Mouse (Mus musculus) urinary bladder, postnatal 14 days (tissue): Measurements from ENCODE around the gene Nlrc4.
"Not testable (repeated sequence)": the region's sequence is repeated elsewhere in the genome, so short reads cannot be mapped to it uniquely, and the experiment has no call there.

Experiments
- DNase-seq: peaks from one replicate; pipeline ENCODE4 v3.0.0; 2021; ENCODE audit warnings: low spot score

The Nlrc4 gene

DNA sequence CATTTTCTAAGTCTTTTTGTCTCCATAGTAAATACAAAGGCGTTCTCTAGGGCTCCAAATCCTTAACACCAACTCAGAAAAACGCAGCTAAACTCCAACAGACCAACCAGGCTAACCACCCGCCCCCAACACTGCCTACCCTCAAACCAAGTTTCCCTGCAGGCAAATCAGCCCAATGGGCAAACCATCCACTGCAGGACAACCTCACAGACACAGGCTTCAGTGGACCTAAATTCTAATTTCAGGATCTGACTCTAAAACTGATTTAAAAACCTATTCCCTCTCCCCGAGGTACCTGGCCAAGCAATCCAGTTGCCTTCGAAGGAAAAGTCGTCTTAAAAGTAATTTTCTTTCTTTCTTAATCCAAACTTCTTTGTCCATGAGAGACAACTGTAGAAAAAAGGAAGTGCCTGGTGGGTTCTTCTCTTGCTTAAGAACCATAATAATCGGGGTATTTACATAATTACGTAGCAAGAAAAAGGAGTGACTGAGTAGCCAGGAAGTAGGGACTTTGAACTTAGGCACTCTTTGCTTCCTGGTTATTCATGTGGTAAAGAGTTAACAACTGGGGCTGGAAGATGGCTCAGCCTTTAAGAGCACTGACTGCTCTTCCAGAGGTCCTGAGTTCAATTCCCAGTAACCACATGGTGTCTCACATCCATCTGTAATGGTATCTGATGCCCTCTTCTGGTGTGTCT is at the start of gene Nlrc4:
Gene Nlrc4 (minus strand): TSS at position 432 of the 698 bp plus-strand sequence.
- DNase-seq = no peak

DNA sequence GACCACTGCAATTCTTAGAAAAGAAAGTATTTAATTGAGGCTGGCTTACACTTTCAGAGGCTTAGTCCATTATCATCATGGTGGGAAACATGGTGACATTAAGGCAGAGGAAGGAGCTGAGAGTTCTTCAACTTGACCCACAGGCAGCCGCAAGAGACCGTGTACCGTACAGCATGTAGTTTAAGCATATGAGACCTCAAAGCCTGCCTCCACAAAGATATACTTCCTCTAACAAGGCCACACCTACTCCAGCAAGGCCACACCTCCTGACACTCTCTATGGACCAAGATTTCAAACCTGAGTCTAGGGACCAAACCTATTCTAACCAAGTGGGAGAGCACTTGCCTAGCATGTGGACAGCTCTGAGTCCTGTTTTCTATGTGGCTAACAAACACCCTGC is 49.7 kb upstream of the Nlrc4 start:
- no peak for DNase-seq

DNA sequence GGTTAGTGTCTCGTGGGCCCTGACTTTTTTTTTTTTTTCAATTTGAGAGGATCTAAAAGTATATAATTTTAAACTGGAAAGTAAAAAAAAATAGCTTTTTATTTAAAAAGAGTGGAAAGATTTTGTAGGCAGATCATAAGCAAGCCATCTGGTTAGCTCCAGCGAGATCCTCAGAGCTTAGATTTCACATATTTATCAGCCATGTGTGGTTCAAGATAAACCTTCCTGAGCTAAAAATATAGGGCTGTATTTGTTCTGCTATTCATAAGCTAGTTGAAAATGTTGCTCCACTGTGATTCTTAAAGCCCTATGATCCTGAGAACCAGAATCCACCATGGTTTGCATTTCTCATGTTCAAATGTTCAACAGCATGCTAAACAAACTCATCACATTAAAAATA is 49.0 kb upstream of the Nlrc4 start:
- DNase-seq = no peak

DNA sequence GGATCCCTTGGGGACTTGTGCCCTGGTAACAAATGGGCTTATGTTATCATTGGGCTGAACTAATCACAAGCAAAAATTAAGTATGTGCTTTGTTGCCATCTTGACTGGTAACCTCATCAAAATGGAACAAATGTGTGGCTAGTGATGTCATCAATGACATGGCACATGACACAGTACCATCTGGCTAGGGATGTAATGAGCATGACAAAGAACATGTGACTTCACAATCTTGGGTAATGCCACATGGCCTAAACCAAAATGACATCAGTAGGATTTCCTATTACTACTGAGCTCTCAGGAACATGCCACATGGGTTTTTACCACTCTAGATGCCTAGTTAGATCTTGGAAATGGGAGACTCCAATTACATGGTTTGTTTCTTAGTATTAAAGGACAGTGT is 42.1 kb upstream of the Nlrc4 start:
- no peak for DNase-seq

DNA sequence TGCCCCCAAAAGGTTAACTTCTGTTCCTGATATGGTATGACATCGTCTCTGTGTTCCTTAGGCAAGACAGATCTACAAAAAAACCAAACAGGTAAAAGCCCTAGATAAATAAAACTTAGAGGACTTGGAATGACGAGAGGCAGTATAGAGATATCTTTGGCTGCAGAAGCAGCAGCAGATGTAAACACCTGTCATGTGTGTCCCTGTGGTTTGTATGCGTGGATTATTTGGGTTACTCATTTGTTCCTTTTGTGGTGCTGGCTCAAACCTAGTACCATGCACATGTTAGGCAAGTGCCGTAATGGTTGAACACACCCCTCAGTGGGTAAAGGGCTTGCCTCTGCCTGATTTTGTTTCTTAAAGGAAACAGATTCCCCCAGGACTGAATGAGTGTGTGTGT is 41.3 kb upstream of the Nlrc4 start:
- DNase-seq = no peak

DNA sequence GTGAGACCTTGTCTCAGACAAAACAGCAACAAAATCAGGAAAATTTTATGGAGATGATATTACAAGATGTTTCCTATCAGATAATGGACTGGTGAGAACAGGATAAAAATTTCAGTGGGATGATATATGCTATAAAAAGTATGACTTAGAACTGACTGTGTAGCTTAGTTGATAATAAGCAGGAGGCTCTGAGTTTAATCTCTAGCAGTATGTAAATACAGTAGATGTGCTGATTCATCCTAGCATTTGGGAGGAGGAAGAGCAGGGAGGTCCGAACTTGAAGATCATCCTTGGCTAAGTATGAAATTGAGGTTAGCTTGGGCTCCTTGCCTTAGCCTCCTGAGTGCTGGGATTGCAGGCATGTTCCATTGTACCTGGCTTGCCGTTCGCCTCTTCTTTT is 32.6 kb upstream of the Nlrc4 start:
- no peak for DNase-seq

DNA sequence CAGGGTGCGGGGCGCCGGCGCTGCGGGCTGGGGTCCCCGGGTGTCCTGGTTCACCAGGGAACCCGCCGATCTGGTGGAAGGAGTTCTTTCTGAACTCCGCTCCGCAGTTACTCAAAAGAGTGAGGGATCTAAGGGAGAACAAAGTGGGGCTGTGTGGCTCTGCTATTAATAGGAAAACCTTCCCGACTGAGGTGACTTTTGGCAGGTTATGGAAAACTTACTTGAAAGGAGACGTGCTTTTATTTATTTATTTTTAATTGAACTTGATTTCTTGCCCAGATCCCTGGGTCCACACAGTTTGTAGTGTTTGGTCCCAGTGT is 30.9 kb upstream of the Nlrc4 start:
- DNase-seq = no peak

DNA sequence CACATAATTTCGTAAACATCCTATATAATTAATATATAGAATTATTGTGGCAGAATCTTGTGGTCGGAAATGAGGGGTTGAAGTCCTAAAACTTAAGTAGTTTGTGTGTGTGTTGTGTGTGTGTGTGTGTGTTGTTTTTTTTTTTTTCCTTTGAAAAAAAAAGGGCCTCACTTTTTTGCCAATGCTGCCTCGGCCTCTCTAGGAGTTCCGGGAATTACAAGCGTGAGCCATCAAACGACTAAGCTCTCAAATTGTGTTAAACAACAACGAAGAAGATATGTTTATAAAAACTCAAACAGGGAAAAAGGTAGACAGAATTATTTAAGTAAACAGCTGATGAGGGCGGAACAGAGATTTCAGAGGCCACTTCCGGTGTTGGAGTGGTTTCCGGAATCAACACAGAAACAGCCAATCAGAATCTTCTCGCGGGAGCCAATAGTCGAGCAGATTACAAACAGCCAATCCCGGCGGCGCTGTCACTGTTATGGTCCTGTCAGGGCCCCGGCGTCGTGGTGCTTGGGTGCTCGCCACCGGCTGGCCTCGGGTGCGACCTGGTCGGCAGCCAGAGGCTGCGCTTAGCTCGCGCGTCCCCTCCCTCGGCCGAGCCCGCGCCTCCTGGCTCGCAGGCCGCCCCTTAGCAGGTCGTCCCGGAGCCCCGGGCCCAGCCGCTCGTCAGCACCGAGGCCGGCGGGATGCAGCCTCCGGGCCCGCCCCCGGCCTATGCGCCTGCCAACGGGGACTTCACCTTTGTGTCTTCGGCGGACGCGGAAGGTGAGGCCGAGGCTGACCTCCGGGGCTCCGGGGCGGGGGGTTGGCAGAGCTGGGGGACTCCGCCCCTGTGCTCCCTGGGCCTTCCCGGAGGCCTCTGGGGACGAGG is 30.3 kb upstream of the Nlrc4 start, which contains the start of gene Yipf4:
Gene Yipf4 (plus strand): TSS at position 470 of the 877 bp plus-strand sequence.
- DNase-seq = peak; percentile 96

DNA sequence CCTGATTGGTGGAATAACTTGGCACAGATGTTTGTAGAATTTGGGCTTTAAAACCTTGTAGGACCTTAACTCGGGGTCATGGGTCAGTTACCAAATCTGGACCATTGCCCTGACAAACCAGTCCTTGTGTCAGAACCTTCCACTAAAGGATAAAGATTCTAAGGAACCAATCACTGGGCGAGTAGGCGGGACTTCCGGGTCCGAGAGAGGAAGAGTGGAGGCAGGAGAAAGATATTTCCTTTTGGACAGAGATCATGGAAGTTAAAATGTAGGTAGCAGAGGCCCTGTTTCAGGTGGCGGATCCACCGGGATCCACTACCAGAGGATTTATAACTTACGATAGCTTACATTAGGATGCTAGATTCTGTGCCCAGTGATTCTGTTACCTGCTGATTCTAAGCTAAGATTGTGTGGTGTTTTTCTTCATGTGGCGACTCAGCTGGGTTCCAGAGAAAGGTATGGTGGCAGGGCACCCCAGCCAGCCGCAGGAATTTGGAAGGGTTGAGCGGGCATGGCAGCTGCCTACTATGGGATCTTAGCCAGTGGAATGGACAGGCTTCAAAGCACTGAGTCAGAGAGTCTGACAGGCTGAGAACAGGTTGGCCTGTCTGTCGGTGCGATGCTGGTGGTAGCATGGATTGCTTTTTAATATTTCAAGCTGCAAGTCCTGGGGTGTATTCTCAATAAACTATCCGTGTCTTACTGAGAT is 21.6 kb upstream of the Nlrc4 start:
- DNase-seq = no peak

DNA sequence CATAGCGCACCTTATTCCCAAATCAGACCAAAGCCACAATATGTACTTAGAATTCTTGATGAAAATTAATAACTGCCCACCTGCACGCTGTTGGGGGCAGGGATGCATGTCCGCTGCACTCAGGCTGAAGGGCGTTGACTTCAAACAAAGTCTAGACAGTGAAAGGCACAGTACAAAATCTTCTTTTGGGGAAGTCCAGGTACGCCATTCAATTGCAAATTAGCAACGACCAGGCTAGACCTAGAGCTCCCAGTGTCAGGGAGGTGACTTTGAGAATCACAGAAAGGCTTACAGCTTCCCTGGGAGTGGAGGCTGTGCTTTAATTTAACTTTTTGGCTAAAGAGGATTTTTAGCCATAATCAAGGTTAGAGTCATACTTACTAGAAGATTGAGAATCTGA is 11.2 kb upstream of the Nlrc4 start:
- not testable (repeated sequence) for DNase-seq

DNA sequence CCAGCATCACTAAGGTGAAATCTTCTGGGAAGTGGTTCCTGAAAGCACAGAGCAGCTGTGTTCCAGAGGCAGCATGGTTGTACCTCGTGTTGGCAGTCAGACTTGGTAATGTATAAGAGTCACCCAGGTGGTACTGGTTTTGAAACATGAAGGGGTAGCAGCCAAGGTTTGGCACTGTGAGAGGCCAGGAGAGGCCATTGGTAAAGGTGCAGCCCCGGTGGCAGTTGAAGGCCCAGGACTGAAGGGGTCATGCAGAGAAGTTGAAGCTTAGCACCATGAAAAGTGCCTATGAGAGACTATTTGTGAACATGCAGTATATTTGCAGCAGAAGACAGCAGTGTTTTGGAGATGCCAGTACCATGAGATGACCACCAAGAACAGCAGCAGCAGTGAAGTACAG is 9.0 kb upstream of the Nlrc4 start:
- not testable (repeated sequence) for DNase-seq

DNA sequence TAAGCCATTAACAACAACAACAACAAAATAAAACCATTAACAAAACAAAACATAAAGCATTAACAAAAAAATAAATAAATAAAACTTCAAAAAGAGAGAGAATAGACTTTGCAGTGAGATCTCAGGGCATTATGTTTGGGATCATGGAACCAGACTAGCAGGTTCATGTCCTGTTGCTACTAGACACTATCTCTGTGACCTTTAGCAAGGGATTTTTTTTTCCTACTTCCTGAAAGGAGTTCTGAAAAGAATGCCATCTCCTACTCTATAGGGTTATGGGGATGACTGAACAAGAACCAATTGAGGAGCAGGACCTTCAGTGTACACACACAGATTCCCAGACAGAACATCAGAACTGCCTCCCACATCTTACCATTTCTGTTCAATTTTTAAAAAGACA is 4.6 kb upstream of the Nlrc4 start:
- DNase-seq = no peak

DNA sequence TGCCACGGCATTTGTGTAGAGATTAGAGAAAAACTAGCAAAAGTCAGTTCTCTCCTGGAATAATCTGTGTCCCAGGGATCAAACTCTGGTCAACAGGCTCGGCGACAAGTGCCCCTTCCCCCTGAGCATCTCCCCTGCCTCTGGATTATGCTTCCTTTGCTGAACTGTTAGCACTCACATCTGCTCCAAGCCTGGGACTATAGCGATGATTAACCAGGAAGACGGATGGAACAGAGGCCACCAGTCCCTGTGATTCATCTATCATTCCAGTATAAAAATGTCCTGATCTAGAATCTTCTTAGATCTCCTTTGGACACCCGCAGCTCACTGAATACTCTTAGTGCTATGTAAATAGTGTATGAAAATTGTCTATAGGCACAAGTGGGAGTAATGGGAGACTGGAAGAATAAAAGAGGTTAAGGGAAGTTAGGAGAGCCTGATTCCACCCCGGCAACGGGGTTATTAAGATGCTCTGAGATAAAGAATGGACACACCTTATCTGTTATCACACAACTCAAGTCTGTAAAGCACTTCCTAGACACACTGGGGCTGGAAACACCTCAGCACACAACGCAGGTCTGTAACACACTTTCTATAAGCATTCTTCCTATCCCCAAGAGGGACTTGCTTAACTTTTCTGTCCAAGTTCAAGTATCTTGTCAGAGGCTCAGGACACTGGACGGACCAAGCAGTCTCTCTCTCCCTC is 817 bp downstream of the Nlrc4 start:
- no peak for DNase-seq

DNA sequence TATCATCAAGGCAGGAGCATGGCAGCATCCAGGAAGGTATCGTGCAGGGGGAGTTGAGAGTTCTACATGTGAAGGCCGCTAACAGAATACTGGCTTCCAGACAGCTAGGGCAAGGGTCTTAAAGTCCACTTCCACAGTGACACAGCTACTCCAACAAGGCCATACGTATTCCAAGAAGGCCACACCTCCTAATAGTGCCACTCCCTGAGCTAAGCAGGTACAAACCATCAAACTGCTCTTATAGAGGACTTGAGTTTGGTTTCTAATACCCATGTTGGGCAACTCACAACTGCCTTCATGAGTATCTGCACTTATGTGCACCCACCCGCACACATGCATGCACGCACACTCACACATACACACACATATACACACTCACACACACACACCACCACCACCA is 2.1 kb downstream of the Nlrc4 start:
- DNase-seq = no peak

DNA sequence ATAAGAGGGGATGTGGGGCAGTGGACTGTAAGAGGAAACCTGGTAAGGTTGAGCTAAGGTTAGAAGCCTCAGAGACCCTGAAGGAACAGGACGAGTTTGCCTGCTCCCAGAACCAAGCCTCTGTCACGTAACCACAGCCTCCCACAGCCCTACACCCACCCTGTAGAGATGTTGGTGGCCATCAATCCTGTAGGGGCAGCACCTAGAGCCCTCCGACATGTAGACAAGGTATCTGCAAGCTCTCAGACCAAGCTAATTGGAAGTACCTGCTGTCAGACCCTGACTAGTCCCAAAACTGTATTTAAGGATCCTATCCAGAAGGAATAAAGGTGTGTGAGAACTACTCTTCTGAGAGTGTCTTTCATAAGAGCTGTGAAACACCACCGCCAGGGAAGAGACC is 3.5 kb downstream of the Nlrc4 start:
- DNase-seq = no peak

DNA sequence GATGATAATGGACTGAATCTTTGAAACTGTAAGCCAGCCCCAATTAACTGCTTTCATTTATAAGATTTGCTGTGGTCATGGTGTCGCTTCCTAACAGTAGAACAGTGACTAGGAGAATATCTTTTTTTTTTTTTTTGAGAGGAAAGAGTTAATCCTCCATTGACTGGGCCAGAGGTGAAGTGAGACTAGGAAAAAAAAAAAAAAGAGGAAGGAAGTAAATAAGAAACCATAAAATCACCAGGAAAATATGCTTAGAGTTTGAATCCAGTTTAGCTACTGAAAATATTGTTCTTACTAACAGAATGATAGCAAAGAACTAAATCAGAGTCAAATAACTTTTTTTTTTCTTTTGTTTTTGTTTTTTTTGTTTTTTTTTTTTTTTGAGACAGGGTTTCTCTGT is 4.3 kb downstream of the Nlrc4 start:
- DNase-seq = no peak

DNA sequence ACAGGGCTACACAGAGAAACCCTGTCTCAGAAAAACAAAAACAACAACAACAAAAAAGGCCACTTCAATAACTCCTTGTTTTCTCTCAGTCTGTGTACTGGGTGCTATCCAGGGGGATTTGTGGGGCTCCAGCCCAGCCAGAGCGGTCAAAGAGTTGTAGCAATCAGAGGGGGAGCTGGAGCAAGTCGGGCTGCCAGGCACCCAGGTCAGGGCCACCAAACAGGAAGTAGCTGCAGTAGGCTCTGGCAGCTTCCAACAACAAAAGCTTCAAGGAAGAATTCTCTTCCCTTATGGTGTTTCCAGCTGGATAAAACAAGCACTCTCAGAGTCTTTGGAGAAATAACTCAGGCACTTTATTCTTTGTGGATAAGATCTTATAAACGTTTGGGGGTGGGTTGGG is 5.0 kb downstream of the Nlrc4 start:
- DNase-seq = no peak

DNA sequence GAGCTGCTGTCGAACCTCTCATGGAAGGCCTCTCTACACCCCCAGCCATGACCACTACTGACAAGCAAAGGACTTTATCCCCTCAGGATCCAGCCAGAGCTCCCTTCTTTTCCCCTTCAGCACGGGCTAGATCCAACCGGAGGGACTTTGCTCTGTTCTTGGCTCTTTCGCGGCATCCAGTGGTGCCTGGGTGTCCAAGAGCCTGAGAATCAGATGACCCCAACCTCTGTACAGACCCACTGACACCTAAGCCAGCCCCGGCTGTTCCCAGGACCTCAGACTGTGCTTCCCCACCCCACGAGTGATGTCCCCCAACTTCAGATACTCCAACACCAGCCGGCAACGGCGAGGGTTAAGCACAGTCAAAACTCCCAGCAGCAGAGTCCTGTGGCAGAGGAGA is 9.2 kb downstream of the Nlrc4 start:
- DNase-seq = no peak

DNA sequence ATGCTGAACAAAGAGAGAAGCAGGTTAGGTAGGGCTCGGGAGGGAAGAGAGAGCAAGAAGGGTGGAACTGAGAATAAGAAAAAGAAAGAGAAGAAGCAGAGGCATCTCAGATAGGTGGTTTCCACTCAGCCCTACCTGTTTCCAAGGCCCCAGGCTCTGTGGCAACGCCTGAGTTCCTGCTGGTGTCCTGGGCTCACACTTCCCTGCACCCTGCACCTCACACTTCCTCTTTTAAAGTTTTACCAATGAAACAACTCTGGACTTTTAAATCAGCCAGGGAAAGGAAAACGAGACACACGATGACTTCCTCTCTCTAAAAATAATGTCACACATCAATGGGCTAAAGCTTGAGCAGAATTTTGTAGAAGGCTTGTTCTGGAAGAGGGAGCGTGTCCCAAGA is 18.5 kb downstream of the Nlrc4 start:
- DNase-seq = no peak

DNA sequence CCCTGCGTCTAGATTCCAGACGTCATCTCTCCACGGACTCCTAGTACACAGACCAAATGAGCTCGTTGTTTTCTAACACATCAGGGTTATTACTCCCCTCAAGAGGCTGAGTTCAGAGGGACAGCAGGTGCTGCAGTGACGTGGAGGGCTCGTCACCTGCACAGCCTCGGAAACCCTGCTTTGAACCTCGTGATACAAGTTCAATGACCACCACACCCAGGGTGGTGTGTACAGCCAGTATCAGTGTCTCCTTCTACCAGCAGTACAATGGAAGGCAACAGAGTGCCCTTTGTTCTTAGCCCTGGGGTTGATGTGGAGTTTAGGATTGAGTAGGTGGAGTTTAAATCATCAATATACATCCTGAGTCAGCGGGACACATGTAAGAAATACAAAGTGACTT is 21.2 kb downstream of the Nlrc4 start:
- DNase-seq = no peak

DNA sequence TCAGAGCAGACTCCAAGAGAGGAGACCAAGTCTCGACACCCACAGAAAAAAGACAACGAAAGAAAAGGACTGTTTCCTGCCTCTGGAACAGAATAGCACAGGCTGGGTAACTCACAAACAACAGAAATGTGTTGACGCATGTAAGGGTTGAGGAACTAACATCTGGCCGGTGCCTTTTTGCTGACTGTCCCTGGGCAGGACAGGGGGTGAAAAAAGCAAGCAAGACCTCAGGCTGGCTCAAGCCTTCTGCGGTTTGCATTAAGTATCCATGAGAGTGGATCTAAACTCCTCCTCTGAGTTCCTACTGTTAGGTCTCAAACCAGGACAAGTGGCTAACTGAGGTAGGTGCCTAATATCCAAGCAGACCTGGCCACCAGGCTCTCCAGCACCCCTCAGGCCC is 26.3 kb downstream of the Nlrc4 start:
- no peak for DNase-seq

DNA sequence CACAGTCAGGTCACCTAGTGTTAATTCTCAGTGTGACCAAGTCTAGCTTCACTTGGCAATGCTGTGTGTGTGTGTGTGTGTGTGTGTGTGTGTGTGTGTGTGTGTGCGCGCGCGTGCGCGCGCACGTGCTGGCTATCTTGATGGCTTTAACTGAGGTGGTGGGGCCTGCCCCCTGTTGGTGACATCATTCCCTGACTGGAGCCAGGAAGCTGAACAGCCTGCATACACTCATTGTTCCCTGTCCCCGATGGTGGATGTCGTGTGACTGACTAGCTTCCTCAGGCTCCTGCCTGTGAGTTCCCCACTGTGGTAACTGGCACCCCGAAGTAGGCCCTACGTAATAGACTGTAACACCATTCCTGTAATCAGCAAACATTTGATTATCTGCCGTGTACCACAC is 27.5 kb downstream of the Nlrc4 start:
- DNase-seq = no peak
